Mouse (Mus musculus) embryo, embryonic 9.5 days (tissue): ENCODE measurements around the gene Zdhhc19.
A peak's percentile ranks its signal among the peaks of the same experiment; 100 is the strongest.

Experiments used
- DNase-seq: peaks from one replicate; pipeline ENCODE4 v3.0.0-alpha.2; 2017; ENCODE audit errors: extremely low spot score

Gene Zdhhc19

GRCm38 (mm10) chr16:32495965-32496364, at the start of gene Zdhhc19:
TSS of gene Zdhhc19 (plus strand) at chr16:32496265.
- DNase-seq: no peak

GRCm38 (mm10) chr16:32446563-32447138, 49.4 kb upstream of the Zdhhc19 start:
- DNase-seq: no peak

DNA sequence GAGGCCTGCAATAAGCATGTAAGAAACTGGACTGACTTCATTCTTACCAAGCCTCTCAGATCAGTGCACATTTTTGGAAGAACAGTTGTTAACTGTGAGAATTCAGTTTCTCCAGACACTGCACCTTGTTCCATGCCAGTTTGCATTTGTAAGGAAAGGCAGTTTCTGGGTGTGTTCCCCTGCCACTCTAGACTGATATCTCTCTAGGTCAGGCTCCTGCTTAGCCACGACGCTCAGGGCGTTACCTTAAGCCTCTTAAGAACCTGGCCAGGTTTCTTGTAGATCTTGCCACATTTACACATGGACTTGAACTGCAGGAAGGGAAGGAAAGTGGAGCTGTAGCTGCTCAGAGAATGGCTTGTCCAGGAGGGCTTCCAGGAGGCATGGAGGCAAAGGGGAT, 46.4 kb upstream of the Zdhhc19 start:
- DNase-seq: no peak

DNA sequence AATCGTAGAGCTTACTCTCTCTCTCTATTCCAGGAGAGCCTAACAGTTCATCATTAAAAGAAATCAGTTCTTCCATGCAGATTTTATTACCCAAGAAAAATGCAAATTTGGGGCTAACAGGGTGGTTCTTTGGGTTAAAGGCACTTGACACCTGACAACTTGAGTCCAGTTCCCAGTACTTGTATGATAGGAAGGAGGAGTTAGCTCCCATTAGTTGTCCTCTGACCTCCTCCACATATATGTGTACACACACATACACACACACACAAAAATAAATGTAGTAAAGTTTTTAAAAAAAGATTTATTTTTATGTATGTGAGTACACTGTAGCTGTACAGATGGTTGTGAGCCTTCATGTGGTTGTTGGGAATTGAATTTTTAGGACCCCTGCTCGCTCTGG, 45.9 kb upstream of the Zdhhc19 start:
- DNase-seq: no peak

DNA sequence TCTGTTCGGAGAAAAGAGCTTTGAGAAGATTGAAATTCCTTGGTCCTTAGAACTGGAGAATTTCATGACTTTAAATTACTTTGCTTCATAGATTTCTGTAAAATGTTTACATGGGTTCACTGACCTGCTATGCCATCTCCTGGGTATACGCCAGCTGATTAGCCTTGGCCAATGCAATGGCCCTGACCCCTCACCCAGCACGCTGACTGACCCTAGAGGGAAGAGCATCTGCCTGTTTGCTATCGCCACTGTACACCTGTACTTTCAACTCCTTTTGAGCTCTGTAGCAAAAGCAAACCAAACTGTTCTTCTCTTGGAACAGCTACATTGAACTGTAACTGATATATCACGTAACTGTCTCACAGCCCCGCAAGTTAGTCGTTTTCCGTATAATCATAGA, 43.0 kb upstream of the Zdhhc19 start:
- DNase-seq: no peak

DNA sequence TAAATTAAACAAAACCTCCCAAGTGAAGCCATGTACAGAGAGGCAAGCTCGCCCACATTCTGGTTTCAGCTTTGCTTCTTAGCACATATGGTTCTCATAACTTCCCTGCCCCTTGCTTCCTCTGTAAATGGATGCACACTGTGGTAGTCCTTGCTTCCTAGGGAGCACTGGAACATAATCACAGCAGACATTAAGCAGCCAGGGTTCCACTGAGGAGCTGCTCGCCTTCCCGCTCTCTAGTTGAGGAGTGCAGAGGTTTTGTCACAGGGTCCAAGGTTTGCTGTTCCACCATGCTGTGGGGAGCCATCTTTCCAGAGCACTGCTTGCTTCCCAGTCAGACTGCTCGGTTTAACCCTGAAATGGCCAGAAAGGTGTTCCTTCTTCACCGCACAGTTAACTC, 41.4 kb upstream of the Zdhhc19 start:
- DNase-seq: no peak

GRCm38 (mm10) chr16:32456086-32456485, 40.0 kb upstream of the Zdhhc19 start:
- no peak for DNase-seq

DNA sequence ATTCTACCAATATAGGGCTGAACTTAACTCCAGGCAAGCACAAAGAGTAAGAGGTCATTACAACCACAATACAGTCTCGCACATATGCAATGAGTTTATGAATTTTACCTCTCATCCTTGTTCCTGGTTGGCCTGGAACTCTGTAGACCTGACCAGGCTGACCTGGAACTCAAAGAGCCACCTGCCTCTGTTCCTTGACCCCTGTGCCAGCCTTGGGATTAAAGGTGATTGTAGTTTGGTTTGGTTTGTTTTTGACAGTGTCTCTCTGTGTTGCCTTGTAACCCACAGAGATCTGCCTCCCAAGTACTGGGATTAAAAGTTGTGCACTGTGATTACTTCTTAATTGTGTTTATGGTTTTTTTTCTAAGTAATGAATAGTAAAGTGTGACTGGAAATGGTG, 39.3 kb upstream of the Zdhhc19 start:
- DNase-seq: no peak

- peak; percentile 35 for DNase-seq
These were observed 38.3 kb upstream of the Zdhhc19 start for GRCm38 (mm10) chr16:32457589-32458386.

GRCm38 (mm10) chr16:32460518-32460917, 35.5 kb upstream of the Zdhhc19 start:
- DNase-seq: no peak

GRCm38 (mm10) chr16:32461713-32462112, 34.4 kb upstream of the Zdhhc19 start:
- DNase-seq: no peak

GRCm38 (mm10) chr16:32462950-32463349, 33.1 kb upstream of the Zdhhc19 start:
- no peak for DNase-seq

DNA sequence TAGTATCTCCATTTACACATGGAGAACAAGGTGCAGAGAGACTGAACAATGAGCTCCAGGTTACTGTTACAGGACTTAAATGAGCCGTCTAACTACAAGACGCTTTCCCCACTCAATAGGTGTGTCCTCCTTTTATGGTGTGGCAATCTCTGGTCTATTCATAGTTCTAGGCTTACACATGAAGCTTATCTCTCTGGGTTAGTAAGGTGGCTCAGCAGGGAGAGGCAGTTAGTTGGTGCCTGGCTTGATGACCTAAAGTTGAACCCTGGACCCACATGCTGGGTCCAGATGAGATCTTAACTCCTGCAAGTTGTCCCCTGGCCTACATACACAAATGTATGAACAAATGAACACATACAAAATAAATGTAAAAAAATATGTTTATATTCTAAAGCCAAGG, 32.6 kb upstream of the Zdhhc19 start:
- DNase-seq: no peak

GRCm38 (mm10) chr16:32464908-32465307, 31.2 kb upstream of the Zdhhc19 start:
- DNase-seq: no peak

DNA sequence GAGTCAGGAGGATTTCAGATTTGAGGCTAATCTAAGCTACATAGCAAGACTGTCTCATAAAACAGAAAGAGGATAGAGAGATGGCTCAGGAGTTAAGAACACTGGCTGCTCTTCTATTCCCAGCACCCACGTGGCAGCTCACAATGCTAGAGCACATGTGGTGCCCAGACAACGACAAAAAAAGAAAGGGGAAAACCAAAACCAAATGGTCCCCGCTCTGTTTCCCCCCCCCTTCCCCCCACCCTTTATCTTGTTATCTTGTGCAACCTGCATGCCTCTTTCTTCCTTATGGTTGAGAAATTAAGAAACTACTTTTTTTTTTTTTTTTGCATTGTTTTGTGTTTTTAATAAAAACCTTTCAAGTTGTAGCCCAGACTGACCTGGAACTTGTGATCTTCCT, 27.6 kb upstream of the Zdhhc19 start:
- DNase-seq: no peak

DNA sequence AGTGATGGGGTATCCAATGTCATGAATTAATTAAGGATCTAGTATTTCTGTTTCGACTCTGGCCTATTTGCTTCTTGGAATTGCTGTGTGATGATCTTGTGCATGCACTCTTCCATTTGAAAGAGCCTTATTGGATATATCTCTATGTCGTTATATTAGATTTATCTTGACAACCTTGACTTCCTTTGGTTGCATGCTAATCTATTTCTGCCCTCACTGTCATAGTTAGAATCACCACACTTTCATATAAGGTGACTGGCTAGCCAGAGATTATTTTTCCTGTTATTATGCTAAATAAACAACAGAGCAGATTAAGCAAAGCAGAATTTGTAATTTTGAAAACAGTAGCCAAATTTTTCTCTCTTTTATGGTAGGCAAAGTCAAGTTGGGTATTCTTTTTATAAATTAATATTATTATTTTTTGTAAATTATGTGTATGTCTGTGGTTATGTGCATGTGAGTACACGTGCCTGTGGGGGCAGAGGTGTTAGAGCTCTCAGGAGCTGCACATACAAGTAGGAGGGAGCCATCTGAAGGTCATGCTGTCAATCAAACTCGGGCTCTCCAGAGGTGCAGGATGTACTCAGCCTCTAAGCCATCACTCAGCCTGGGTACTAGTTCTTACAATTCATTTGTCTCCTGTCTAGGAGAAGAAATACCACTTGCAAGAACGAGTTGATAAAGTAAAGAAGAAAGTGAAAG, 26.5 kb upstream of the Zdhhc19 start:
- DNase-seq: no peak

GRCm38 (mm10) chr16:32472276-32473015, 23.6 kb upstream of the Zdhhc19 start:
- DNase-seq: no peak

- DNase-seq: no peak
These were observed 18.8 kb upstream of the Zdhhc19 start for GRCm38 (mm10) chr16:32477315-32477714.

- no peak for DNase-seq
These were observed 16.6 kb upstream of the Zdhhc19 start for GRCm38 (mm10) chr16:32479415-32479814.

- DNase-seq: peak; percentile 51
These were observed 11.6 kb upstream of the Zdhhc19 start for GRCm38 (mm10) chr16:32484431-32484871.

DNA sequence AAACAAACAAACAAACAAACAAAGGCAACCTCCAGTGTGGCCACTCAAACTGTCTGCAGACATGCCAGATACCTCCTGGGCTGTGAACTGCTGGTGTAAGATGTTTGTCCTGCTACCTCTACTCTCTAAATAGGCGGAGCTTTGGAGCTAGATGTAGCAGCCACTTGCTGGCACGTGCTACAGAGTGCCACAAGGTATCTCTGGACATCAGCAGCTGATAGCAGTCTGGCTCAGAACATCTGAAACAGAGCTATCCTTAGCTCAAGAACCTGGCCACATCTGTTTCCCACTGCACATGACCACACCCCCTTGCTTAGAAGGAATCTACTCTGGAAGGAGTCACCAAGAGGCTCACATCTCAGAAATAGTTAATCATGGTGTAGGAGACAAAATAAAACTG, 10.9 kb upstream of the Zdhhc19 start:
- no peak for DNase-seq

DNA sequence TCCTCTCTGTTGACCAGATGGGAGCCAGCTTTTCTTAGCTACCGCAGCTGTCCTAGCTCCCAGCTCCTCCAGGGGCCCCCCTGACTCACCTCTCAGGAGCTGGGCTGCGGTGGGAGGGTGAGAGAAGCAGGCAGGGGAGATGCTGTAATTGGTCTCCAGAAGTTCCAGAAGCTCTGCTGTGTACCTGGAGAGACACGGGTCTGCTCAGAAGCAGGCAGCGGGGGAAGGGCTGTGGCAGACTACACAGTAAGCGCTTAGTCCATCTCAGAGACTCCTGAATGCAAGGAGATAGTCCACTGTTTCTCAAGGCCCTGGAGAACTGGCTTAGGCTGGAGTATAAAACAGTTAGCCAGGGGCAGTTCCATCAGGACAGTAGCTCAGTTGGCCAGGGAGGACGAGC, 10.0 kb upstream of the Zdhhc19 start:
- DNase-seq: no peak
